Mouse (Mus musculus) heart, postnatal 0 days (tissue): ENCODE data around the gene Crygc.

Experiments
- CTCF ChIP-seq: IDR thresholded peaks from 2 replicates; pipeline ENCODE4 v1.5.1; 2016; ENCODE audit warnings: antibody characterized with exemption, control low read depth, low read depth
- EP300 ChIP-seq: IDR thresholded peaks from 2 replicates; pipeline ENCODE4 v1.6.1; 2016; ENCODE audit warnings: antibody characterized with exemption, low read depth

- no peak for TF ChIP-seq CTCF
- no peak for TF ChIP-seq EP300
These were observed 35.7 kb upstream of the Crygc start for GRCm38 (mm10) chr1:65109196-65109595.
